Mouse (Mus musculus): ENCODE measurements at regions not wholly inside any gene's neighbourhood (a gene's known extent, or its start where the extent isn't known, plus 50 kb on each side); places are given as distances from the start of the nearest gene placed in this dataset.
A peak's percentile ranks its signal among the peaks of the same experiment; 100 is the strongest.

GRCm38 (mm10) chr4:89937673-89938072 lies 258.4 kb downstream of the Dmrta1 start:
- no peak for ATAC-seq (ENCODE audit: low FRiP score)
- DNase-seq (ENCODE audit: low spot score), result no peak
- Histone ChIP-seq H3K4me1 (replicated peaks; ENCODE audit: control insufficient read depth, insufficient read depth, low read length) (no peaks in the 10 kb centered on the region), H3K27me3 (ENCODE audit: control insufficient read depth, insufficient read depth, low read length) (no peaks in the 10 kb centered on the region), H3K27ac (no peak overlapping the region), H3K4me3 (replicated peaks; ENCODE audit: low read length) (no peak overlapping the region), H3K9ac (no peak overlapping the region), H3K36me3 (replicated peaks; ENCODE audit: control insufficient read depth, insufficient read depth) (no peaks in the 10 kb centered on the region), H3K4me2 (replicated peaks) (no peak overlapping the region), H3K9me3 (ENCODE audit: control insufficient read depth, low read length) (no peaks in the 10 kb centered on the region)
- WGBS, result 89% methylated on average over 1 of the region's 1 CpGs

- H3K4me1 ChIP-seq (replicated peaks; ENCODE audit: control insufficient read depth, insufficient read depth, low read length), result no peaks in the 10 kb centered on the region
- WGBS, result 45% methylated on average over 4 of the region's 4 CpGs
- no peak for DNase-seq (ENCODE audit: low spot score)
Observed at GRCm38 (mm10) chr4:89941308-89941707, 262.1 kb downstream of the Dmrta1 start.

GRCm38 (mm10) chr4:89976146-89976545 lies 242.5 kb upstream of the Zfp352 start:
- H3K9ac ChIP-seq, result no peak overlapping the region
- no peaks in the 10 kb centered on the region for H3K4me1 ChIP-seq (replicated peaks; ENCODE audit: control insufficient read depth, insufficient read depth, low read length)
- H3K27me3 ChIP-seq (ENCODE audit: control insufficient read depth, insufficient read depth, low read length), result no peaks in the 10 kb centered on the region
- DNase-seq (ENCODE audit: low spot score), result no peak
- no peak overlapping the region for H3K27ac ChIP-seq
- H3K4me3 ChIP-seq (replicated peaks; ENCODE audit: low read length), result no peak overlapping the region
- no peak for ATAC-seq (ENCODE audit: low FRiP score)
- H3K36me3 ChIP-seq (replicated peaks; ENCODE audit: control insufficient read depth, insufficient read depth), result no peaks in the 10 kb centered on the region
- no peak overlapping the region for H3K4me2 ChIP-seq (replicated peaks)
- H3K9me3 ChIP-seq (ENCODE audit: control insufficient read depth, low read length), result no peaks in the 10 kb centered on the region
- WGBS, result 86% methylated on average over 3 of the region's 3 CpGs

More at GRCm38 (mm10) chr4:89941308-89941707, 262.1 kb downstream of the Dmrta1 start:
- ATAC-seq (ENCODE audit: low FRiP score), result peak; percentile 37; the same call in 1 of the 2 replicates
- H3K9me3 ChIP-seq (ENCODE audit: control insufficient read depth, low read length), result no peaks in the 10 kb centered on the region
- H3K36me3 ChIP-seq (replicated peaks; ENCODE audit: control insufficient read depth, insufficient read depth), result no peaks in the 10 kb centered on the region
- H3K27ac ChIP-seq, result no peak overlapping the region
- no peak overlapping the region for H3K9ac ChIP-seq
- H3K4me2 ChIP-seq (replicated peaks), result no peak overlapping the region
- H3K27me3 ChIP-seq (ENCODE audit: control insufficient read depth, insufficient read depth, low read length), result no peaks in the 10 kb centered on the region
- H3K4me3 ChIP-seq (replicated peaks; ENCODE audit: low read length), result no peak overlapping the region

- H3K27me3 ChIP-seq (ENCODE audit: control insufficient read depth, insufficient read depth, low read length), result no peaks in the 10 kb centered on the region
- DNase-seq (ENCODE audit: low spot score) (no peak), ATAC-seq (ENCODE audit: low FRiP score) (no peak)
- no peaks in the 10 kb centered on the region for H3K4me1 ChIP-seq (replicated peaks; ENCODE audit: control insufficient read depth, insufficient read depth, low read length)
- no peaks in the 10 kb centered on the region for H3K36me3 ChIP-seq (replicated peaks; ENCODE audit: control insufficient read depth, insufficient read depth)
- no peak overlapping the region for H3K27ac ChIP-seq
- no peaks in the 10 kb centered on the region for H3K9me3 ChIP-seq (ENCODE audit: control insufficient read depth, low read length)
- H3K9ac ChIP-seq, result no peak overlapping the region
- 85% methylated on average over 3 of the region's 3 CpGs for whole genome bisulfite sequencing
- no peak overlapping the region for H3K4me3 ChIP-seq (replicated peaks; ENCODE audit: low read length)
- no peak overlapping the region for H3K4me2 ChIP-seq (replicated peaks)
Observed at GRCm38 (mm10) chr4:90003413-90003812, 215.2 kb upstream of the Zfp352 start.

- no peak overlapping the region for H3K4me3 ChIP-seq (replicated peaks; ENCODE audit: low read length)
- H3K27me3 ChIP-seq (ENCODE audit: control insufficient read depth, insufficient read depth, low read length), result no peaks in the 10 kb centered on the region
- ATAC-seq (ENCODE audit: low FRiP score), result no peak
- no peak overlapping the region for H3K27ac ChIP-seq
- no peak overlapping the region for H3K4me2 ChIP-seq (replicated peaks)
- H3K36me3 ChIP-seq (replicated peaks; ENCODE audit: control insufficient read depth, insufficient read depth), result no peaks in the 10 kb centered on the region
- H3K9ac ChIP-seq, result no peak overlapping the region
- H3K9me3 ChIP-seq (ENCODE audit: control insufficient read depth, low read length), result no peaks in the 10 kb centered on the region
- DNase-seq (ENCODE audit: low spot score), result no peak
- no peaks in the 10 kb centered on the region for H3K4me1 ChIP-seq (replicated peaks; ENCODE audit: control insufficient read depth, insufficient read depth, low read length)
- 78% methylated on average over 1 of the region's 1 CpGs for WGBS
Observed at GRCm38 (mm10) chr4:90003898-90004297, 214.7 kb upstream of the Zfp352 start.

- H3K9ac ChIP-seq, result no peak overlapping the region
- 94% methylated on average over 1 of the region's 1 CpGs for WGBS
- H3K9me3 ChIP-seq (ENCODE audit: control insufficient read depth, low read length), result no peaks in the 10 kb centered on the region
- no peak overlapping the region for H3K27ac ChIP-seq
- H3K27me3 ChIP-seq (ENCODE audit: control insufficient read depth, insufficient read depth, low read length), result no peaks in the 10 kb centered on the region
- no peak overlapping the region for H3K4me2 ChIP-seq (replicated peaks)
- H3K36me3 ChIP-seq (replicated peaks; ENCODE audit: control insufficient read depth, insufficient read depth), result no peaks in the 10 kb centered on the region
- H3K4me1 ChIP-seq (replicated peaks; ENCODE audit: control insufficient read depth, insufficient read depth, low read length), result no peaks in the 10 kb centered on the region
- DNase-seq (ENCODE audit: low spot score) (no peak), ATAC-seq (ENCODE audit: low FRiP score) (no peak)
- H3K4me3 ChIP-seq (replicated peaks; ENCODE audit: low read length), result no peak overlapping the region
Observed at GRCm38 (mm10) chr4:90012723-90013122, 205.9 kb upstream of the Zfp352 start.

- no peaks in the 10 kb centered on the region for H3K4me1 ChIP-seq (replicated peaks; ENCODE audit: control insufficient read depth, insufficient read depth, low read length)
- DNase-seq (ENCODE audit: low spot score) (no peak), ATAC-seq (ENCODE audit: low FRiP score) (no peak)
- no peak overlapping the region for H3K4me3 ChIP-seq (replicated peaks; ENCODE audit: low read length)
- H3K9ac ChIP-seq, result no peak overlapping the region
- no peak overlapping the region for H3K4me2 ChIP-seq (replicated peaks)
- H3K9me3 ChIP-seq (ENCODE audit: control insufficient read depth, low read length), result no peaks in the 10 kb centered on the region
- H3K27me3 ChIP-seq (ENCODE audit: control insufficient read depth, insufficient read depth, low read length), result no peaks in the 10 kb centered on the region
- H3K27ac ChIP-seq, result no peak overlapping the region
- no peaks in the 10 kb centered on the region for H3K36me3 ChIP-seq (replicated peaks; ENCODE audit: control insufficient read depth, insufficient read depth)
Observed at GRCm38 (mm10) chr4:90014203-90014602, 204.4 kb upstream of the Zfp352 start.

Data from hindbrain, embryonic 14.5 days (tissue).